Mouse (Mus musculus): ENCODE results near the gene Sprr2e.

DNA sequence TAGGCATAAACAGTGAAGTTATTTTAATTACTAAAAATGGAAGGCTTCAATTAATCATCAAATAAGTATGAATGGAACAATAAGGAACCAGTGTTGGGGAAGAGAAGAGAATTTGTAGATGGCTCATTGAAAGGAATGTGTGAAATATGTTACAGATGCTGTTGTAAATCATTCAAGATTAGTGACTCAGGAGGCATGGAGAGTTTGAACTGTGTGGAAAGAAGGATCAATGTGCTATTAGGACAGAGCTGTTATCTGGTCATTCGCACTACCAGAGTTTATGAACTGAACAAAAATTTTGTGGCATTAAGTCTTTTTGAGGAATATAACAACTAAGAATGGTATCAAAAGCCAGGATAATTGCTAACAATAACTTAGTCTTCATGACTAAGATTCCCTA is 44.5 kb upstream of the Sprr2e start:
- TF ChIP-seq POLR2A (IDR thresholded peaks at IDR 0.05; ENCODE audit: borderline replicate concordance, low read depth, low read length) (no peak), CTCF (IDR thresholded peaks at IDR 0.05; ENCODE audit: low read depth, low read length) (no peak)

All from bone marrow macrophage, adult 2 months (primary cell).